Mouse (Mus musculus) midbrain, embryonic 14.5 days (tissue): Measurements from ENCODE around the gene Gm6408. TPM values are rescaled to one million over a fixed set of nuclear protein-coding genes. Genes with fewer than 3 reads are reported as not detected.
"Not testable (repeated sequence)": the region's sequence is repeated elsewhere in the genome, so short reads cannot be mapped to it uniquely, and the experiment has no call there.

Experiments used
- ATAC-seq: fragments of 200-750 bp; cut with Nextera tagmentation; 2 replicates; pipeline ENCODE4 v1.8.0; 2017; ENCODE audit warnings: moderate number of reproducible peaks, moderate library complexity; ENCODE audit not compliant: low FRiP score, low TSS enrichment
- DNase-seq: peaks from one replicate; pipeline ENCODE4 v3.0.0-alpha.2; 2015
- H3K27ac ChIP-seq: fragments of 300-500 bp; sonication (generic); replicated peaks from 2 replicates; pipeline ENCODE4 v1.5.1; 2014; ENCODE audit warnings: mild to moderate bottlenecking, low read depth, low read length, moderate library complexity
- H3K27me3 ChIP-seq: fragments of 300-500 bp; sonication (generic); 2 replicates; pipeline ENCODE4 v1.6.1; 2014; ENCODE audit warnings: low read length, control low read depth, mixed read lengths; ENCODE audit not compliant: control insufficient read depth, insufficient read depth
- H3K36me3 ChIP-seq: fragments of 300-500 bp; sonication (generic); 2 replicates; pipeline ENCODE4 v1.6.1; 2014; ENCODE audit warnings: low read length, control low read depth; ENCODE audit not compliant: control insufficient read depth, insufficient read depth
- H3K4me1 ChIP-seq: fragments of 300-500 bp; sonication (generic); 2 replicates; pipeline ENCODE4 v1.6.1; 2014; ENCODE audit warnings: mild to moderate bottlenecking, antibody characterized with exemption, low read length, control low read depth; ENCODE audit not compliant: control insufficient read depth, insufficient read depth
- H3K4me2 ChIP-seq: fragments of 300-500 bp; sonication (generic); 2 replicates; pipeline ENCODE4 v1.6.1; 2014; ENCODE audit warnings: mild to moderate bottlenecking, low read length, moderate library complexity
- H3K4me3 ChIP-seq: fragments of 300-500 bp; sonication (generic); replicated peaks from 2 replicates; pipeline ENCODE4 v1.5.1; 2014; ENCODE audit warnings: low read depth, low read length
- H3K9ac ChIP-seq: fragments of 300-500 bp; sonication (generic); replicated peaks from 2 replicates; pipeline ENCODE4 v1.6.1; 2014; ENCODE audit warnings: mild to moderate bottlenecking, low read length, moderate library complexity
- H3K9me3 ChIP-seq: fragments of 300-500 bp; sonication (generic); 2 replicates; pipeline ENCODE4 v1.6.1; 2016; ENCODE audit warnings: low read length, control low read depth, mixed read lengths; ENCODE audit not compliant: control insufficient read depth
- WGBS: fragments of 180-500 bp; shearing (Covaris S2); extraction: QIAGEN DNeasy Blood & Tissue Kit; methylation state at CpG from one replicate; pipeline ENCODE4 v1.1.7; 2014; 5-methylcytosine and 5-hydroxymethylcytosine counted together
- polyA plus RNA-seq: library from polyadenylated mRNA; unstranded; fragments of >200 nt; fragmentation: Nextera tagmentation; extraction: Ambion mirVana; gene quantifications from 2 replicates; pipeline ENCODE4 v1.2.1, GENCODE M21; 2014

The Gm6408 gene
- polyA plus RNA-seq = not detected in 2 replicates

GRCm38 (mm10) chr5:146481665-146482064, at the start of gene Gm6408:
TSS of gene Gm6408 (plus strand) at chr5:146481965.
- H3K4me1 ChIP-seq, DNase-seq, H3K9ac ChIP-seq, H3K36me3 ChIP-seq, H3K27ac ChIP-seq, H3K4me2 ChIP-seq, H3K9me3 ChIP-seq, ATAC-seq, H3K27me3 ChIP-seq, H3K4me3 ChIP-seq: not testable (repeated sequence)
- 90% methylated on average over 2 of the region's 3 CpGs for WGBS

- H3K4me1 ChIP-seq = no peaks in the 10 kb centered on the region
- DNase-seq (no peak), ATAC-seq (no peak)
- H3K4me3 ChIP-seq = no peak overlapping the region
- H3K9me3 ChIP-seq = no peaks in the 10 kb centered on the region
- H3K27ac ChIP-seq = no peak overlapping the region
- peaks cover 8% of the 10 kb centered on the region; the same call in 1 of the 2 replicates for H3K36me3 ChIP-seq
- no peaks in the 10 kb centered on the region for H3K27me3 ChIP-seq
- H3K9ac ChIP-seq = no peak overlapping the region
- no peak overlapping the region for H3K4me2 ChIP-seq
- 93% methylated on average over 6 of the region's 6 CpGs for WGBS
Observed at GRCm38 (mm10) chr5:146432476-146432875, 49.3 kb upstream of the Gm6408 start.

GRCm38 (mm10) chr5:146435316-146435715, 46.4 kb upstream of the Gm6408 start:
- 95% methylated on average over 16 of the region's 16 CpGs for WGBS
- H3K27me3 ChIP-seq = no peaks in the 10 kb centered on the region
- no peaks in the 10 kb centered on the region for H3K4me1 ChIP-seq

GRCm38 (mm10) chr5:146436796-146437195, 45.0 kb upstream of the Gm6408 start:
- no peaks in the 10 kb centered on the region; the same call in 1 of the 2 replicates for H3K9me3 ChIP-seq
- H3K4me2 ChIP-seq = no peak overlapping the region
- WGBS = 96% methylated on average over 11 of the region's 11 CpGs
- no peak overlapping the region for H3K4me3 ChIP-seq
- DNase-seq (no peak), ATAC-seq (no peak)
- H3K27me3 ChIP-seq = no peaks in the 10 kb centered on the region
- no peak overlapping the region for H3K9ac ChIP-seq
- peaks cover 20% of the 10 kb centered on the region; the same call in 1 of the 2 replicates for H3K36me3 ChIP-seq
- H3K4me1 ChIP-seq = no peaks in the 10 kb centered on the region
- no peak overlapping the region for H3K27ac ChIP-seq

More at GRCm38 (mm10) chr5:146435316-146435715, 46.4 kb upstream of the Gm6408 start:
- Histone ChIP-seq H3K4me3 (no peak overlapping the region), H3K4me2 (no peak overlapping the region), H3K36me3 (peaks cover 15% of the 10 kb centered on the region; the same call in 1 of the 2 replicates), H3K9me3 (no peaks in the 10 kb centered on the region; the same call in 1 of the 2 replicates), H3K27ac (no peak overlapping the region), H3K9ac (no peak overlapping the region)
- DNase-seq (no peak), ATAC-seq (no peak)

GRCm38 (mm10) chr5:146439152-146439781, 42.5 kb upstream of the Gm6408 start:
- 93% methylated on average over 7 of the region's 7 CpGs for WGBS
- no peak for DNase-seq
- no peak overlapping the region for H3K27ac ChIP-seq
- no peak overlapping the region for H3K4me3 ChIP-seq
- no peaks in the 10 kb centered on the region for H3K27me3 ChIP-seq
- no peak overlapping the region for H3K4me2 ChIP-seq
- no peak for ATAC-seq
- H3K9me3 ChIP-seq = no peaks in the 10 kb centered on the region; the same call in 1 of the 2 replicates
- H3K9ac ChIP-seq = no peak overlapping the region
- peaks cover 22% of the 10 kb centered on the region; the same call in 1 of the 2 replicates for H3K36me3 ChIP-seq
- H3K4me1 ChIP-seq = no peaks in the 10 kb centered on the region

GRCm38 (mm10) chr5:146440273-146440672, 41.5 kb upstream of the Gm6408 start:
- DNase-seq (no peak), ATAC-seq (no peak)

GRCm38 (mm10) chr5:146442767-146443166, 39.0 kb upstream of the Gm6408 start:
- Histone ChIP-seq H3K4me1 (no peaks in the 10 kb centered on the region), H3K27ac (no peak overlapping the region), H3K9ac (no peak overlapping the region), H3K4me3 (no peak overlapping the region), H3K36me3 (peaks cover 14% of the 10 kb centered on the region; the same call in 1 of the 2 replicates), H3K4me2 (no peak overlapping the region), H3K9me3 (no peaks in the 10 kb centered on the region; the same call in 1 of the 2 replicates), H3K27me3 (no peaks in the 10 kb centered on the region)
- 91% methylated on average over 2 of the region's 2 CpGs for WGBS
- DNase-seq (no peak), ATAC-seq (no peak)

More at GRCm38 (mm10) chr5:146440273-146440672, 41.5 kb upstream of the Gm6408 start:
- Histone ChIP-seq H3K27me3 (no peaks in the 10 kb centered on the region), H3K4me2 (no peak overlapping the region), H3K36me3 (peaks cover 20% of the 10 kb centered on the region; the same call in 1 of the 2 replicates), H3K4me3 (no peak overlapping the region), H3K9ac (no peak overlapping the region), H3K4me1 (no peaks in the 10 kb centered on the region), H3K9me3 (no peaks in the 10 kb centered on the region; the same call in 1 of the 2 replicates), H3K27ac (no peak overlapping the region)
- 95% methylated on average over 5 of the region's 5 CpGs for WGBS

GRCm38 (mm10) chr5:146446633-146447032, 35.1 kb upstream of the Gm6408 start:
- H3K36me3 ChIP-seq = 0 out of 2 replicates have a peak, but pooled peaks cover 4% of the 10 kb centered on the region
- H3K9ac ChIP-seq = no peak overlapping the region
- no peak overlapping the region for H3K27ac ChIP-seq
- ATAC-seq = no peak
- no peak overlapping the region for H3K4me2 ChIP-seq
- no peak overlapping the region for H3K4me3 ChIP-seq
- no peak for DNase-seq
- H3K9me3 ChIP-seq = no peaks in the 10 kb centered on the region
- WGBS = 91% methylated on average over 2 of the region's 2 CpGs
- no peaks in the 10 kb centered on the region for H3K27me3 ChIP-seq
- no peaks in the 10 kb centered on the region for H3K4me1 ChIP-seq
